Mouse (Mus musculus): ENCODE data around the gene Ccdc91. TPM values are rescaled to one million over a fixed set of nuclear protein-coding genes. Genes with fewer than 3 reads are reported as not detected.

Gene Ccdc91
- polyA plus RNA-seq, 1 experiment from 2014 or later, result 28.7 TPM

GRCm38 (mm10) chr6:147606666-147607065 lies 131.0 kb downstream of the Ccdc91 start:
- WGBS, result 88% methylated on average over 10 of the region's 10 CpGs
- no peaks in the 10 kb centered on the region for H3K36me3 ChIP-seq (ENCODE audit: control insufficient read depth, insufficient read depth, low read length)
- no peak overlapping the region for H3K27ac ChIP-seq (ENCODE audit: low read depth, low read length)
- no peaks in the 10 kb centered on the region for H3K27me3 ChIP-seq (ENCODE audit: control insufficient read depth, insufficient read depth, low read length)
- no peaks in the 10 kb centered on the region for H3K9me3 ChIP-seq (ENCODE audit: control insufficient read depth, low read length)
- no peak overlapping the region for H3K4me2 ChIP-seq
- peaks cover 2% of the 10 kb centered on the region; the same call in 1 of the 2 replicates for H3K4me1 ChIP-seq (ENCODE audit: control insufficient read depth, insufficient read depth, low read length)
- no peak for ATAC-seq (ENCODE audit: low FRiP score)
- DNase-seq (ENCODE audit: low spot score, missing footprints), result peak; percentile 62
- H3K9ac ChIP-seq (ENCODE audit: low read length), result no peak overlapping the region
- no peak overlapping the region for H3K4me3 ChIP-seq (ENCODE audit: low read depth, low read length)

DNA sequence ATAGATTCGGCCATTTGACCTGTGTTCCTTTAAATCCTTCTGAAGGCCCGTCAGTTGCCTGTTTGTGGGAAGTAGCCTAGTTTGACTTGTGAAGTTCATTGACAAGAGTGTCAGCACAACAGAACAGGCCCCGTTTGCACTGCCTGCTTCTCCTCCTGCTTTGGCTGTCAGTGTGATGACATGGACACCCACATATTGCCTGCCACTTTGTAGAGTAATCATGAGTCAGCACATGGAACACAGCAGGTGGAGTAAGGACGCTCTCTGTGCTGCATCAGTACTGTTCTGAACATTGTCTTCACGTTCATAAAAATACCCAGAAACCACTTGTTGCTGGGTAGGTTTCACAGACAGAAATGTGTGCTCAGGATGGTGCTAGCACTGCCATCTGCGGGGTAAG lies 132.0 kb downstream of the Ccdc91 start:
- Histone ChIP-seq H3K9ac (ENCODE audit: low read length) (no peak overlapping the region), H3K27ac (ENCODE audit: low read depth, low read length) (no peak overlapping the region), H3K4me2 (no peak overlapping the region), H3K36me3 (ENCODE audit: control insufficient read depth, insufficient read depth, low read length) (no peaks in the 10 kb centered on the region), H3K4me3 (ENCODE audit: low read depth, low read length) (no peak overlapping the region), H3K9me3 (ENCODE audit: control insufficient read depth, low read length) (no peaks in the 10 kb centered on the region), H3K27me3 (ENCODE audit: control insufficient read depth, insufficient read depth, low read length) (no peaks in the 10 kb centered on the region), H3K4me1 (ENCODE audit: control insufficient read depth, insufficient read depth, low read length) (peaks cover 2% of the 10 kb centered on the region; the same call in 1 of the 2 replicates)
- DNase-seq (ENCODE audit: low spot score, missing footprints) (peak; percentile 81), ATAC-seq (ENCODE audit: low FRiP score) (peak; percentile 49)
- WGBS, result 47% methylated on average over 6 of the region's 6 CpGs

DNA sequence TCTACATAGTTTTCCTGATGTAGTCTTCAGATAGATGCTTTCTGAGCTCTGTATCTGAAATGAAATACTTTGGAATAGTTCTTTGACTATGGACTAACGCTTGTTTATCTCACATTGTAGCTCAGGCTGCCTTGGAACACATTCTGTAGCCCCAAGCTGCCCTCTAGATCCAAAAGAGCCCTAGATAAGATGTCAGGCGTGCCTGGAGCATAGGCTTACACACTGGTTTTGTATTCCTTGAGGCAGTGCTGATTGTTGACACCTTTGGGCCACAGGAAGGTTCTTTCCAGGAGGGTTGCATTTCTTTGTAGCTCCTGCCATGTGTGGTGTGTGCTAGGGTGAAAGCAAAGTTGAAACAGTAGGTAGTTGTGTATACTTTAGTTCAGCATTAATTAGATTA lies 139.7 kb downstream of the Ccdc91 start:
- Histone ChIP-seq H3K4me3 (ENCODE audit: low read depth, low read length) (no peak overlapping the region), H3K27ac (ENCODE audit: low read depth, low read length) (no peak overlapping the region), H3K9me3 (ENCODE audit: control insufficient read depth, low read length) (no peaks in the 10 kb centered on the region), H3K4me1 (ENCODE audit: control insufficient read depth, insufficient read depth, low read length) (no peaks in the 10 kb centered on the region), H3K27me3 (ENCODE audit: control insufficient read depth, insufficient read depth, low read length) (no peaks in the 10 kb centered on the region), H3K4me2 (no peak overlapping the region), H3K36me3 (ENCODE audit: control insufficient read depth, insufficient read depth, low read length) (no peaks in the 10 kb centered on the region), H3K9ac (ENCODE audit: low read length) (no peak overlapping the region)
- ATAC-seq (ENCODE audit: low FRiP score) (no peak), DNase-seq (ENCODE audit: low spot score, missing footprints) (peak; percentile 54)
- 71% methylated on average over 2 of the region's 2 CpGs for WGBS

DNA sequence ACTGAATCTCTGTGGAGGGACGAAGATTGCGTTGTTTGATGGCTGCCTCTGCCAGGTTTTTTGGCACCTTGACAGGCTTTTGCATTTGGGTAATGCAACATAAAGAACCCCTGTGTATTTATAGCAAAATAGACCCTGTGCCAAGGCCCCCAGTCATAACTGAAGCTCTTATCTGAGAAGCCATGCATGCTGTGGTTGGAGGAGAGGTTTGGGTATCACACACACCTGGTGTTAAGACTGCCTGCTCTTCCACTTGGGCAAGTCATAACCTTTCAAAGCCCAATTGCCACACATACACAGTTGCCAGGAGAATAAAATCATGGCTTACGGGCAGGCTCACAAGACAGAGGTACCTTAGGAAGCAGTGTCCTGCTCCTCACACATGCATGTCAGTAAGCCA lies 147.5 kb downstream of the Ccdc91 start:
- H3K4me3 ChIP-seq (ENCODE audit: low read depth, low read length), result no peak overlapping the region
- H3K27ac ChIP-seq (ENCODE audit: low read depth, low read length), result no peak overlapping the region
- no peak for ATAC-seq (ENCODE audit: low FRiP score)
- H3K4me2 ChIP-seq, result no peak overlapping the region
- H3K36me3 ChIP-seq (ENCODE audit: control insufficient read depth, insufficient read depth, low read length), result no peaks in the 10 kb centered on the region
- WGBS, result 92% methylated on average over 3 of the region's 3 CpGs
- DNase-seq (ENCODE audit: low spot score, missing footprints), result no peak
- no peaks in the 10 kb centered on the region for H3K9me3 ChIP-seq (ENCODE audit: control insufficient read depth, low read length)
- H3K4me1 ChIP-seq (ENCODE audit: control insufficient read depth, insufficient read depth, low read length), result no peaks in the 10 kb centered on the region
- no peak overlapping the region for H3K9ac ChIP-seq (ENCODE audit: low read length)
- H3K27me3 ChIP-seq (ENCODE audit: control insufficient read depth, insufficient read depth, low read length), result no peaks in the 10 kb centered on the region

GRCm38 (mm10) chr6:147636464-147636863 lies 160.8 kb downstream of the Ccdc91 start:
- Histone ChIP-seq H3K36me3 (ENCODE audit: control insufficient read depth, insufficient read depth, low read length) (no peaks in the 10 kb centered on the region), H3K4me3 (ENCODE audit: low read depth, low read length) (no peak overlapping the region), H3K9ac (ENCODE audit: low read length) (no peak overlapping the region), H3K4me1 (ENCODE audit: control insufficient read depth, insufficient read depth, low read length) (no peaks in the 10 kb centered on the region), H3K27me3 (ENCODE audit: control insufficient read depth, insufficient read depth, low read length) (no peaks in the 10 kb centered on the region), H3K27ac (ENCODE audit: low read depth, low read length) (no peak overlapping the region), H3K4me2 (no peak overlapping the region), H3K9me3 (ENCODE audit: control insufficient read depth, low read length) (no peaks in the 10 kb centered on the region)
- 83% methylated on average over 5 of the region's 5 CpGs for WGBS
- ATAC-seq (ENCODE audit: low FRiP score), result no peak
- DNase-seq (ENCODE audit: low spot score, missing footprints), result no peak

DNA sequence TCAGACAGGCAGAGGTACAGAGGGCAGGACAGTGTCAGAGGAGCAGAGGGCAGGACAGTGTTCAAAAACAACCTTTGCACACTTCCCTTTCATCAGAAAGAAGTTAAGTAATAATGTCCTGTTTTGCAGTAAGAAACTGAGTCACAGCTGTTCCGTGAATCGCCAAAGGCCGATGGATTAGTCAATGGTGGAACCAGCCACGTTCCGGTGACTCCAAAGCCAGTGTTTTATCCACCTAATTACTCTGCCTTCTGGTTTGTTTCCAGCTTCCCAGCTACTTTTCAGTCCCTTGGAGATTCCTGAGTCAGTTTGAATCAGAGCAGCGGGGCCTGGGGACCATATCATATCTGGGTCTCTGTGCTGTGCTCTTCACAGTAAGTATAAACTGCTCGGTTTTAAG lies 168.2 kb downstream of the Ccdc91 start:
- WGBS, result 89% methylated on average over 7 of the region's 7 CpGs
- Histone ChIP-seq H3K27ac (ENCODE audit: low read depth, low read length) (no peak overlapping the region), H3K9me3 (ENCODE audit: control insufficient read depth, low read length) (no peaks in the 10 kb centered on the region), H3K27me3 (ENCODE audit: control insufficient read depth, insufficient read depth, low read length) (no peaks in the 10 kb centered on the region), H3K36me3 (ENCODE audit: control insufficient read depth, insufficient read depth, low read length) (no peaks in the 10 kb centered on the region), H3K4me1 (ENCODE audit: control insufficient read depth, insufficient read depth, low read length) (no peaks in the 10 kb centered on the region), H3K4me2 (no peak overlapping the region), H3K9ac (ENCODE audit: low read length) (no peak overlapping the region), H3K4me3 (ENCODE audit: low read depth, low read length) (no peak overlapping the region)
- ATAC-seq (ENCODE audit: low FRiP score), result no peak
- DNase-seq (ENCODE audit: low spot score, missing footprints), result no peak

DNA sequence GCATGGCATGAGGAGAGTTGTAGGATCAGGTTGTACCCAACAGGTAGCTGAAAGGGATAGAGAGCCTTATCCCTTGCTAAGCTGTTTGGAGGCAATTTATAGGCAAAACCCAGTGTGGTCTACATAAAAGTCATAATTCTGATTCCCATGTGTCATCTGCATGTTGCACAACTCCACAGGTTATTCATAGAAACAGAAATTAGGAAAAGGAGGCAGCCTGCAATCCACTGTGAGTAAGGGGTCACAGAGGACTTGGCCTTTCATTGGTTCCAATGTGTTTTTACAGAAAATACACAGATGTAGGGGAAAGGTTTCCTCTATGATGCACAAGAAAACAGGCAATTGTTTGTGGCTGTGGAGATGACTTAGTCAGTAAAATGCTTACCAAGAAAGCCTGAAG lies 168.8 kb downstream of the Ccdc91 start:
- H3K27ac ChIP-seq (ENCODE audit: low read depth, low read length), result no peak overlapping the region
- no peaks in the 10 kb centered on the region for H3K9me3 ChIP-seq (ENCODE audit: control insufficient read depth, low read length)
- no peaks in the 10 kb centered on the region for H3K36me3 ChIP-seq (ENCODE audit: control insufficient read depth, insufficient read depth, low read length)
- no peak overlapping the region for H3K4me3 ChIP-seq (ENCODE audit: low read depth, low read length)
- DNase-seq (ENCODE audit: low spot score, missing footprints), result no peak
- H3K27me3 ChIP-seq (ENCODE audit: control insufficient read depth, insufficient read depth, low read length), result no peaks in the 10 kb centered on the region
- no peaks in the 10 kb centered on the region for H3K4me1 ChIP-seq (ENCODE audit: control insufficient read depth, insufficient read depth, low read length)
- no peak overlapping the region for H3K9ac ChIP-seq (ENCODE audit: low read length)
- no peak for ATAC-seq (ENCODE audit: low FRiP score)
- H3K4me2 ChIP-seq, result no peak overlapping the region

- no peak overlapping the region for H3K4me3 ChIP-seq (ENCODE audit: low read depth, low read length)
- no peak for ATAC-seq (ENCODE audit: low FRiP score)
Measured at GRCm38 (mm10) chr6:147646401-147646968, 170.9 kb downstream of the Ccdc91 start.

GRCm38 (mm10) chr6:147658025-147658424 lies 182.4 kb downstream of the Ccdc91 start:
- H3K27me3 ChIP-seq (ENCODE audit: control insufficient read depth, insufficient read depth, low read length), result no peaks in the 10 kb centered on the region
- no peak overlapping the region for H3K4me3 ChIP-seq (ENCODE audit: low read depth, low read length)
- DNase-seq (ENCODE audit: low spot score, missing footprints) (no peak), ATAC-seq (ENCODE audit: low FRiP score) (no peak)
- H3K9me3 ChIP-seq (ENCODE audit: control insufficient read depth, low read length), result no peaks in the 10 kb centered on the region
- H3K27ac ChIP-seq (ENCODE audit: low read depth, low read length), result no peak overlapping the region
- no peak overlapping the region for H3K9ac ChIP-seq (ENCODE audit: low read length)
- no peaks in the 10 kb centered on the region for H3K36me3 ChIP-seq (ENCODE audit: control insufficient read depth, insufficient read depth, low read length)
- H3K4me1 ChIP-seq (ENCODE audit: control insufficient read depth, insufficient read depth, low read length), result no peaks in the 10 kb centered on the region
- H3K4me2 ChIP-seq, result no peak overlapping the region

More at GRCm38 (mm10) chr6:147646401-147646968, 170.9 kb downstream of the Ccdc91 start:
- Histone ChIP-seq H3K9me3 (ENCODE audit: control insufficient read depth, low read length) (no peaks in the 10 kb centered on the region), H3K27me3 (ENCODE audit: control insufficient read depth, insufficient read depth, low read length) (no peaks in the 10 kb centered on the region), H3K27ac (ENCODE audit: low read depth, low read length) (no peak overlapping the region), H3K4me2 (no peak overlapping the region), H3K36me3 (ENCODE audit: control insufficient read depth, insufficient read depth, low read length) (no peaks in the 10 kb centered on the region), H3K9ac (ENCODE audit: low read length) (no peak overlapping the region), H3K4me1 (ENCODE audit: control insufficient read depth, insufficient read depth, low read length) (no peaks in the 10 kb centered on the region)
- WGBS, result 93% methylated on average over 11 of the region's 11 CpGs
- DNase-seq (ENCODE audit: low spot score, missing footprints), result no peak

All from midbrain, embryonic 11.5 days (tissue).